In genomic region chr2:70660887-70661714, GRCm38 (mm10) we compare ENCODE assay signal across 8 mouse cellular contexts. TPM values are rescaled to one million over a fixed set of nuclear protein-coding genes. Genes with fewer than 3 reads are reported as not detected.
DNase-seq lines count a peak whose midpoint lies in the region; ATAC-seq lines count a peak whose summit lies in the region.

Gene Gorasp2 (plus strand): TSS chr2:70661576.

- DNase-seq in Muller cell, postnatal 12 days (ENCODE audit: inconsistent ontology term) = peak; percentile 98
- peak; percentile 96 for DNase-seq in cerebellum, adult 9-11 months
- DNase-seq in frontal cortex, adult 2 months (ENCODE audit: extremely low spot score in 1 of 2, low spot score in 1 of 2) = peak; percentile 91 to 99
- peak; percentile 99 for DNase-seq in hindbrain, embryonic 11.5 days (ENCODE audit: low spot score)
- DNase-seq in layer of hippocampus, postnatal 10 days (ENCODE audit: low spot score in 2 of 2) = peak; percentile 95 to 97
- peak; percentile 98 for DNase-seq in lung, postnatal 10 days
- DNase-seq in ovary, postnatal 36 days (ENCODE audit: low spot score) = peak; percentile 96
- peak; percentile 97 for DNase-seq in thymus, postnatal 25 days

- H3K9ac ChIP-seq in hindbrain, embryonic 11.5 days (ENCODE audit: low read depth, low read length) = peak within 1 kb of the TSS; percentile 80

- H3K4me1 ChIP-seq in hindbrain, embryonic 11.5 days (replicated peaks; ENCODE audit: control insufficient read depth, insufficient read depth, low read length) = no peaks in the 10 kb centered on the region

- WGBS in hindbrain, embryonic 11.5 days = 3% methylated on average over 57 of the region's 64 CpGs

- peak within 1 kb of the TSS; percentile 88 for H3K4me3 ChIP-seq in hindbrain, embryonic 11.5 days (ENCODE audit: low read depth, low read length)

- H3K36me3 ChIP-seq in hindbrain, embryonic 11.5 days (ENCODE audit: control insufficient read depth, insufficient read depth, low read length) = no peaks in the 10 kb centered on the region

- ATAC-seq in hindbrain, embryonic 11.5 days (ENCODE audit: low FRiP score) = peak; percentile 97

- no peaks in the 10 kb centered on the region for H3K9me3 ChIP-seq in hindbrain, embryonic 11.5 days (ENCODE audit: control insufficient read depth, low read length)

- peak within 1 kb of the TSS; percentile 74 for H3K27ac ChIP-seq in hindbrain, embryonic 11.5 days (ENCODE audit: low read depth, low read length)

- no peaks in the 10 kb centered on the region for H3K27me3 ChIP-seq in hindbrain, embryonic 11.5 days (ENCODE audit: control insufficient read depth, insufficient read depth, low read length)

- peak within 1 kb of the TSS; percentile 53 for H3K4me2 ChIP-seq in hindbrain, embryonic 11.5 days (replicated peaks; ENCODE audit: low read depth, low read length)

RNA-seq across cellular contexts. Expression of gene Gorasp2, which starts in this region (rescaled TPM):
- polyA plus RNA-seq in frontal cortex, adult 2 months (2012; rRNA removed) = 80.5 and 81.2 TPM in 2 replicates
- 147 and 160 TPM in 2 replicates for polyA plus RNA-seq in hindbrain, embryonic 11.5 days (2014; fragmentation: Nextera tagmentation; extraction: Ambion mirVana)
- total RNA-seq in layer of hippocampus, postnatal 10 days (2021) = 100 to 1,000 TPM; 104 to 106 TPM

Comparison
In these comparisons a context has a peak if more than half of its experiments do, and no peak if none do; other contexts are left out.
1. Peak in every context shown above with its lines: DNase-seq, ATAC-seq, H3K4me3 ChIP-seq and H3K27ac ChIP-seq.